Mouse (Mus musculus): ENCODE data around the gene Slc2a8.

The Slc2a8 gene

DNA sequence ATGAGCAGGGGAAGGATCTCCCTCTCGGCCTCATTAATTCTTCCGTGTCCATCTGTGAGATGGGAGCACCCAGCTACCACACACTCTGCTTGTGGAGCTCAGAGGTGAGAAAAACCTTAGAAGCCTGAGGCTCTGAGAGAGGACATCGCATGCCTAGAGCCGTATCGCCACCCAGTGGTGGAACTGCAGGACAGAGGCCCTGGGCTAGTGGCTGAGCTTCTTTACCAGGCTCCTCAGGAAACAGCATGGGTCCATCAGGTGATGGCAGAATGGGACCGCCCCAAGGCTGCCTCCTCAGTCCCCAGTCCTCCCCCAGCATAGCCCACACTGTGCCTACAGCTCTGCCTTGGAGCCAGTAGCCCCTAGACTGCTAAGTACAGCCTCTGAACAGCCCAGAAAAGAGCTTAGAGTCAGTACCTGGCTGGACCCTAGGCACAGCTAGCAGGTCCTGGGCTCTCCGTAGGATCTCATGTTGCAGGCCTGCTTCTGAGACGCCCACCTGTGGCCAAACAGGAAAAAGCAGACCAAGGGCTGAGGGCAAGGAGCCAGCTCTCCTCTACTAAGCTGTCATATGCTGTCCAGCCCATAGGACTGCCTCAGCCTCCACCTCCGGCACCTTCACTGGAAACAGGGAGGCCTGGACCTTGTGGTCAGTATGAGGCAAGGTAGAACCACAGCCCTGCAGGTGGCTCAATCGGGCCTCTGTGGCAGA, 53.5 kb downstream of the Slc2a8 start:
- peak; percentile 97 for DNase-seq

- DNase-seq = peak; percentile 96
Measured at GRCm38 (mm10) chr2:32927624-32928234, 54.2 kb downstream of the Slc2a8 start.

GRCm38 (mm10) chr2:32926330-32927075, 55.4 kb downstream of the Slc2a8 start:
- DNase-seq = no peak

GRCm38 (mm10) chr2:32924306-32924844, 57.5 kb downstream of the Slc2a8 start:
- DNase-seq = no peak

DNA sequence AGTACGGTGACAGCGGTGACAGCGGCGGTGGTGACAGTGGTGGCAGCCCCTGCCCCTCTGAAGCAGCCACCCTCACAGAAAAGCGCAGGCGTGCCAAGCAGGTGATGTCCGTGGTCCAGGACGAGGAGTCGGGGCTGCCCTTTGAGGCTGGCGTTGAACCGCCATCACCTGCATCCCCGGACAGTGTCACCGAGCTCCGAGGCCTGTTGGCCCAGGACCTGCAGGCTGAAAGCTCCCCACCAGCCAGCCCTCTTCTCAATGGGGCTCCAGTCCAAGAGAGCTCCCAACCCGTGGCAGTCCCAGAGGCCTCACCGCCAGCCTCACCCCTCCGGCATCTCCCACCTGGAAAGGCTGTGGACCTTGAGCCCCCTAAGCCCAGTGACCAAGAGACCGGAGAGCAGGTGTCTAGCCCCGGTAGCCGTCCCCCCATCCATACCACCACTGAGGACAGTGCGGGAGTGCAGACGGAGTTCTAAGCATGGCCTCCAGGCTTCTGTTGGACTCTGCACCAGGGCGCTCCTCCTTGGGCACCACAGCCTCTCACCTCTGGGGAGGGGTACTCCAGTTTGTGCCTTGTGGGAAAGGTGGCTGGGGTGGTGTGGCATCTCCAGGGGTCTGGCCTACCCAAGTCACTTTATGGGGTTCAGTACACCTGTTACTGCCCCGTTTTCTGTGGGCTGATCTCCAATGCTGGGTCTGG, 58.2 kb downstream of the Slc2a8 start:
- DNase-seq = peak; percentile 91
